Mouse (Mus musculus) forebrain, embryonic 12.5 days (tissue): ENCODE measurements around the gene Trim45. TPM values are rescaled to one million over a fixed set of nuclear protein-coding genes. Genes with fewer than 3 reads are reported as not detected.
A peak's percentile ranks its signal among the peaks of the same experiment; 100 is the strongest.

Experiments
- ATAC-seq: fragments of 200-750 bp; cut with Nextera tagmentation; 2 replicates; pipeline ENCODE4 v1.8.0; 2017; ENCODE audit warnings: moderate TSS enrichment; ENCODE audit not compliant: low FRiP score
- H3K27ac ChIP-seq: fragments of 300-500 bp; sonication (generic); 2 replicates; pipeline ENCODE4 v1.5.1; 2016; ENCODE audit warnings: mild to moderate bottlenecking
- H3K27me3 ChIP-seq: fragments of 300-500 bp; sonication (generic); 2 replicates; pipeline ENCODE4 v1.6.1; 2016; ENCODE audit warnings: mild to moderate bottlenecking
- H3K36me3 ChIP-seq: fragments of 300-500 bp; sonication (generic); replicated peaks from 2 replicates; pipeline ENCODE4 v1.6.1; 2016; ENCODE audit warnings: mild to moderate bottlenecking
- H3K4me1 ChIP-seq: fragments of 300-500 bp; sonication (generic); 2 replicates; pipeline ENCODE4 v1.6.1; 2016
- H3K4me2 ChIP-seq: fragments of 300-500 bp; sonication (generic); 2 replicates; pipeline ENCODE4 v1.6.1; 2016; ENCODE audit warnings: mild to moderate bottlenecking, moderate library complexity
- H3K4me3 ChIP-seq: fragments of 300-500 bp; sonication (generic); replicated peaks from 2 replicates; pipeline ENCODE4 v1.5.1; 2016; ENCODE audit warnings: mild to moderate bottlenecking
- H3K9ac ChIP-seq: fragments of 300-500 bp; sonication (generic); 2 replicates; pipeline ENCODE4 v1.6.1; 2016; ENCODE audit warnings: mild to moderate bottlenecking
- H3K9me3 ChIP-seq: fragments of 300-500 bp; sonication (generic); 2 replicates; pipeline ENCODE4 v1.6.1; 2016
- WGBS: fragments of 180-500 bp; shearing (Covaris S2); methylation state at CpG from one replicate; pipeline ENCODE4 v1.1.7; 2016; 5-methylcytosine and 5-hydroxymethylcytosine counted together
- polyA plus RNA-seq: library from polyadenylated mRNA; unstranded; fragments of >200 nt; fragmentation: Nextera tagmentation; extraction: Ambion mirVana; gene quantifications from 2 replicates; pipeline ENCODE4 v1.2.1, GENCODE M21; 2016

Trim45 gene
- polyA plus RNA-seq, 1 experiment from 2014 or later: 7.1 TPM

GRCm38 (mm10) chr3:100938211-100938610 lies 16.2 kb downstream of the Trim45 start:
- H3K4me2 ChIP-seq: no peak overlapping the region
- H3K36me3 ChIP-seq: peaks cover 78% of the 10 kb centered on the region
- H3K27ac ChIP-seq: no peak overlapping the region
- WGBS: 92% methylated on average over 4 of the region's 4 CpGs
- H3K4me3 ChIP-seq: no peak overlapping the region
- no peak overlapping the region for H3K9ac ChIP-seq
- ATAC-seq: no peak
- H3K4me1 ChIP-seq: no peaks in the 10 kb centered on the region
- no peaks in the 10 kb centered on the region for H3K27me3 ChIP-seq
- H3K9me3 ChIP-seq: no peaks in the 10 kb centered on the region

GRCm38 (mm10) chr3:100940496-100941037 lies 18.6 kb downstream of the Trim45 start:
- H3K4me3 ChIP-seq: no peak overlapping the region
- H3K27ac ChIP-seq: no peak overlapping the region
- no peaks in the 10 kb centered on the region for H3K4me1 ChIP-seq
- H3K36me3 ChIP-seq: peaks cover 93% of the 10 kb centered on the region
- H3K27me3 ChIP-seq: no peaks in the 10 kb centered on the region
- no peak for ATAC-seq
- 97% methylated on average over 4 of the region's 4 CpGs for WGBS
- H3K4me2 ChIP-seq: no peak overlapping the region
- H3K9ac ChIP-seq: no peak overlapping the region
- H3K9me3 ChIP-seq: no peaks in the 10 kb centered on the region

- Histone ChIP-seq H3K4me2 (no peak overlapping the region), H3K9ac (no peak overlapping the region), H3K27ac (no peak overlapping the region), H3K4me3 (no peak overlapping the region), H3K9me3 (no peaks in the 10 kb centered on the region), H3K4me1 (no peaks in the 10 kb centered on the region), H3K27me3 (no peaks in the 10 kb centered on the region), H3K36me3 (peaks cover 88% of the 10 kb centered on the region)
- 92% methylated on average over 8 of the region's 8 CpGs for WGBS
- no peak for ATAC-seq
Observed at GRCm38 (mm10) chr3:100947286-100947685, 25.3 kb downstream of the Trim45 start.

GRCm38 (mm10) chr3:100951531-100951930 lies 29.5 kb downstream of the Trim45 start:
- no peaks in the 10 kb centered on the region for H3K9me3 ChIP-seq
- no peak overlapping the region for H3K4me2 ChIP-seq
- WGBS: 93% methylated on average over 4 of the region's 4 CpGs
- peaks cover 78% of the 10 kb centered on the region for H3K36me3 ChIP-seq
- no peak overlapping the region for H3K9ac ChIP-seq
- no peaks in the 10 kb centered on the region for H3K27me3 ChIP-seq
- no peak for ATAC-seq
- no peak overlapping the region for H3K4me3 ChIP-seq
- H3K4me1 ChIP-seq: no peaks in the 10 kb centered on the region
- no peak overlapping the region for H3K27ac ChIP-seq

- H3K4me2 ChIP-seq: no peak overlapping the region
- H3K4me1 ChIP-seq: no peaks in the 10 kb centered on the region
- H3K27me3 ChIP-seq: no peaks in the 10 kb centered on the region
Observed at GRCm38 (mm10) chr3:100954616-100955015, 32.6 kb downstream of the Trim45 start.

GRCm38 (mm10) chr3:100961007-100961406 lies 39.0 kb downstream of the Trim45 start:
- Histone ChIP-seq H3K27ac (no peak overlapping the region), H3K9me3 (no peaks in the 10 kb centered on the region), H3K4me1 (no peaks in the 10 kb centered on the region), H3K4me3 (no peak overlapping the region), H3K4me2 (no peak overlapping the region), H3K9ac (no peak overlapping the region), H3K36me3 (peaks cover 73% of the 10 kb centered on the region), H3K27me3 (no peaks in the 10 kb centered on the region)
- 92% methylated on average over 5 of the region's 5 CpGs for WGBS
- ATAC-seq: no peak

More at GRCm38 (mm10) chr3:100954616-100955015, 32.6 kb downstream of the Trim45 start:
- Histone ChIP-seq H3K9ac (no peak overlapping the region), H3K9me3 (no peaks in the 10 kb centered on the region), H3K27ac (no peak overlapping the region), H3K36me3 (peaks cover 81% of the 10 kb centered on the region), H3K4me3 (no peak overlapping the region)
- ATAC-seq: no peak

GRCm38 (mm10) chr3:100961501-100961900 lies 39.5 kb downstream of the Trim45 start:
- Histone ChIP-seq H3K9ac (no peak overlapping the region), H3K36me3 (peaks cover 72% of the 10 kb centered on the region), H3K4me3 (no peak overlapping the region), H3K9me3 (no peaks in the 10 kb centered on the region), H3K27ac (no peak overlapping the region), H3K4me2 (no peak overlapping the region), H3K27me3 (no peaks in the 10 kb centered on the region), H3K4me1 (no peaks in the 10 kb centered on the region)
- no peak for ATAC-seq
- whole genome bisulfite sequencing: 93% methylated on average over 7 of the region's 7 CpGs

GRCm38 (mm10) chr3:100963849-100964542 lies 42.0 kb downstream of the Trim45 start:
- Histone ChIP-seq H3K36me3 (peaks cover 48% of the 10 kb centered on the region), H3K9ac (no peak overlapping the region), H3K4me3 (no peak overlapping the region), H3K4me1 (peaks cover 4% of the 10 kb centered on the region), H3K9me3 (no peaks in the 10 kb centered on the region), H3K4me2 (no peak overlapping the region), H3K27me3 (no peaks in the 10 kb centered on the region), H3K27ac (no peak overlapping the region)
- WGBS: 82% methylated on average over 14 of the region's 14 CpGs
- ATAC-seq: no peak

- Histone ChIP-seq H3K27ac (no peak within 1 kb of the TSS), H3K27me3 (no peaks in the 10 kb centered on the region), H3K9ac (peak within 1 kb of the TSS; percentile 71), H3K36me3 (0 out of 2 replicates have a peak, but pooled peaks cover 4% of the 10 kb centered on the region), H3K4me2 (peak within 1 kb of the TSS; percentile 87), H3K4me1 (peaks cover 11% of the 10 kb centered on the region), H3K4me3 (peak within 1 kb of the TSS; percentile 73), H3K9me3 (no peaks in the 10 kb centered on the region)
- WGBS: under 1% methylated on average over 40 of the region's 40 CpGs
- ATAC-seq: peak; percentile 99
Observed at GRCm38 (mm10) chr3:100969176-100969917, 47.3 kb downstream of the Trim45 start, which contains the start of gene Ttf2. TSS of gene Ttf2 (minus strand) at chr3:100969663.

GRCm38 (mm10) chr3:100973906-100974305 lies 51.9 kb downstream of the Trim45 start:
- 9% methylated on average over 1 of the region's 1 CpGs for WGBS
- Histone ChIP-seq H3K4me3 (no peak overlapping the region), H3K36me3 (no peaks in the 10 kb centered on the region), H3K9me3 (no peaks in the 10 kb centered on the region), H3K27me3 (no peaks in the 10 kb centered on the region), H3K4me2 (no peak overlapping the region), H3K4me1 (peaks cover 12% of the 10 kb centered on the region), H3K27ac (no peak overlapping the region), H3K9ac (no peak overlapping the region)
- no peak for ATAC-seq

GRCm38 (mm10) chr3:100979290-100979689 lies 57.3 kb downstream of the Trim45 start:
- no peak overlapping the region for H3K9ac ChIP-seq
- H3K4me2 ChIP-seq: no peak overlapping the region
- 0 out of 2 replicates have a peak, but pooled peaks cover 4% of the 10 kb centered on the region for H3K27me3 ChIP-seq
- no peaks in the 10 kb centered on the region for H3K36me3 ChIP-seq
- H3K27ac ChIP-seq: no peak overlapping the region
- 79% methylated on average over 8 of the region's 8 CpGs for WGBS
- no peaks in the 10 kb centered on the region for H3K9me3 ChIP-seq
- H3K4me1 ChIP-seq: peaks cover 15% of the 10 kb centered on the region
- H3K4me3 ChIP-seq: no peak overlapping the region
- ATAC-seq: no peak
